Mouse (Mus musculus) monocyte, adult 5-6 weeks (primary cell): ENCODE data around the gene Pim2. TPM values are rescaled to one million over a fixed set of nuclear protein-coding genes. Genes with fewer than 3 reads are reported as not detected.

ENCODE experiments used
- ATAC-seq: fragments of 153-309, 156-312 bp; replicated peaks from 2 replicates; pipeline ENCODE4 v1.8.0; 2017; ENCODE audit warnings: mild to moderate bottlenecking; ENCODE audit not compliant: low TSS enrichment, insufficient number of reproducible peaks, severe bottlenecking, poor library complexity, low FRiP score
- total RNA-seq: library from RNA; stranded (forward); fragments of 200-1000, 200-491, 200-594 nt; gene quantifications from 3 replicates; pipeline ENCODE4 v1.2.3, GENCODE M21; 2017

The Pim2 gene
- 3.0 to 9.9 TPM (median 3.6 TPM) in 3 replicates for total RNA-seq

- peak; percentile 88 for ATAC-seq
Measured at GRCm38 (mm10) chrX:7878007-7878419, at the start of gene Pim2. Gene Pim2, plus strand, starts transcription at chrX:7878262.

- no peak for ATAC-seq
Measured at GRCm38 (mm10) chrX:7837146-7837545, 40.9 kb upstream of the Pim2 start.

- ATAC-seq = no peak
Measured at GRCm38 (mm10) chrX:7840842-7841162, 37.3 kb upstream of the Pim2 start.

GRCm38 (mm10) chrX:7841163-7842162 is 36.6 kb upstream of the Pim2 start, which contains the start of gene Otud5:
Gene Otud5, plus strand, starts transcription at chrX:7841364.
- peak; percentile 93 for ATAC-seq

- ATAC-seq = no peak
Measured at GRCm38 (mm10) chrX:7842318-7842717, 35.7 kb upstream of the Pim2 start.

GRCm38 (mm10) chrX:7847845-7848244 is 30.2 kb upstream of the Pim2 start:
- ATAC-seq = no peak

- ATAC-seq = peak; percentile 63; the same call in 1 of the 2 replicates
Measured at GRCm38 (mm10) chrX:7854578-7854977, 23.5 kb upstream of the Pim2 start.

GRCm38 (mm10) chrX:7859191-7859753 is 18.8 kb upstream of the Pim2 start:
- ATAC-seq = no peak

- ATAC-seq = no peak
Measured at GRCm38 (mm10) chrX:7863181-7863580, 14.9 kb upstream of the Pim2 start.

GRCm38 (mm10) chrX:7864551-7864950 is 13.5 kb upstream of the Pim2 start:
- no peak for ATAC-seq

- no peak for ATAC-seq
Measured at GRCm38 (mm10) chrX:7865343-7865742, 12.7 kb upstream of the Pim2 start.

GRCm38 (mm10) chrX:7865786-7866185 is 12.3 kb upstream of the Pim2 start:
- ATAC-seq = no peak

- ATAC-seq = no peak
Measured at GRCm38 (mm10) chrX:7867141-7867540, 10.9 kb upstream of the Pim2 start.

GRCm38 (mm10) chrX:7868506-7868905 is 9.6 kb upstream of the Pim2 start:
- ATAC-seq = no peak

GRCm38 (mm10) chrX:7869826-7870225 is 8.2 kb upstream of the Pim2 start:
- no peak for ATAC-seq

GRCm38 (mm10) chrX:7878495-7878894 is 433 bp downstream of the Pim2 start:
- no peak for ATAC-seq

GRCm38 (mm10) chrX:7879819-7880218 is 1.8 kb downstream of the Pim2 start:
- ATAC-seq = peak; percentile 62

GRCm38 (mm10) chrX:7883841-7884567 is 5.9 kb downstream of the Pim2 start, which contains the start of gene Slc35a2:
Gene Slc35a2, plus strand, starts transcription at chrX:7884028.
- peak; percentile 91 for ATAC-seq

- no peak for ATAC-seq
Measured at GRCm38 (mm10) chrX:7898211-7898610, 20.1 kb downstream of the Pim2 start.
